Mouse (Mus musculus) fat pad, adult 2 months (tissue): ENCODE results near the gene Abca7.

Experiments
- DNase-seq: peaks from one replicate; pipeline ENCODE4 v3.0.0-alpha.2; 2011; ENCODE audit warnings: low read depth, low spot score; ENCODE audit errors: extremely low read depth

The Abca7 gene

GRCm38 (mm10) chr10:79991548-79991947 lies 4.7 kb upstream of the Abca7 start:
- no peak for DNase-seq

- no peak for DNase-seq
Measured at GRCm38 (mm10) chr10:79994397-79995115, 1.7 kb upstream of the Abca7 start.

- no peak for DNase-seq
Measured at GRCm38 (mm10) chr10:79995636-79996035, 658 bp upstream of the Abca7 start.

GRCm38 (mm10) chr10:79997034-79997760 lies 903 bp downstream of the Abca7 start:
- no peak for DNase-seq

GRCm38 (mm10) chr10:79997819-79998218 lies 1.5 kb downstream of the Abca7 start:
- DNase-seq = no peak

- no peak for DNase-seq
Measured at GRCm38 (mm10) chr10:80001945-80002344, 5.7 kb downstream of the Abca7 start.

GRCm38 (mm10) chr10:80002829-80003228 lies 6.5 kb downstream of the Abca7 start:
- DNase-seq = no peak

- DNase-seq = no peak
Measured at GRCm38 (mm10) chr10:80003374-80004232, 7.3 kb downstream of the Abca7 start.

- DNase-seq = no peak
Measured at GRCm38 (mm10) chr10:80004233-80004705, 8.0 kb downstream of the Abca7 start.

GRCm38 (mm10) chr10:80011740-80012139 lies 15.4 kb downstream of the Abca7 start:
- DNase-seq = no peak

GRCm38 (mm10) chr10:80013609-80014008 lies 17.3 kb downstream of the Abca7 start:
- no peak for DNase-seq

- DNase-seq = no peak
Measured at GRCm38 (mm10) chr10:80014484-80015290, 18.4 kb downstream of the Abca7 start.

GRCm38 (mm10) chr10:80015583-80015982 lies 19.3 kb downstream of the Abca7 start:
- no peak for DNase-seq

GRCm38 (mm10) chr10:80016511-80016910 lies 20.2 kb downstream of the Abca7 start, which contains the start of gene Arhgap45:
TSS of gene Arhgap45 (plus strand) at chr10:80016653.
- DNase-seq = no peak

GRCm38 (mm10) chr10:80016931-80017330 lies 20.6 kb downstream of the Abca7 start:
- no peak for DNase-seq

- no peak for DNase-seq
Measured at GRCm38 (mm10) chr10:80017361-80017760, 21.1 kb downstream of the Abca7 start.

GRCm38 (mm10) chr10:80017771-80018170 lies 21.5 kb downstream of the Abca7 start:
- no peak for DNase-seq

- DNase-seq = no peak
Measured at GRCm38 (mm10) chr10:80018739-80019297, 22.5 kb downstream of the Abca7 start.

- no peak for DNase-seq
Measured at GRCm38 (mm10) chr10:80019471-80020131, 23.3 kb downstream of the Abca7 start.

- no peak for DNase-seq
Measured at GRCm38 (mm10) chr10:80020191-80020590, 23.9 kb downstream of the Abca7 start.
